Mouse (Mus musculus) cortical plate, adult 2 months (tissue): ENCODE data around the gene Pcdh9. TPM values are rescaled to one million over a fixed set of nuclear protein-coding genes. Genes with fewer than 3 reads are reported as not detected.

ENCODE experiments used
- H3K27ac ChIP-seq: fragments of 200-500 bp; 2 replicates; pipeline ENCODE4 v1.5.1; 2012; ENCODE audit warnings: low read length, control low read depth, inconsistent platforms; ENCODE audit not compliant: insufficient read depth
- H3K4me1 ChIP-seq: fragments of 200-500 bp; 2 replicates; pipeline ENCODE4 v1.6.1; 2011; ENCODE audit warnings: low read length; ENCODE audit not compliant: control insufficient read depth, insufficient read depth
- H3K4me3 ChIP-seq: fragments of 200-500 bp; 2 replicates; pipeline ENCODE4 v1.5.1; 2011; ENCODE audit warnings: mild to moderate bottlenecking, low read length, control low read depth; ENCODE audit not compliant: insufficient read depth
- CTCF ChIP-seq: fragments of 200-500 bp; IDR thresholded peaks from 2 replicates; pipeline ENCODE4 v1.5.1; 2011; ENCODE audit warnings: mild to moderate bottlenecking, control low read depth, low read length; ENCODE audit not compliant: insufficient read depth; ENCODE audit errors: extremely low read depth
- POLR2A ChIP-seq: fragments of 200-500 bp; IDR thresholded peaks from 2 replicates; pipeline ENCODE4 v1.6.1; 2011; ENCODE audit warnings: mild to moderate bottlenecking, low read length, control low read depth; ENCODE audit not compliant: insufficient read depth; ENCODE audit errors: extremely low read depth
- polyA plus RNA-seq: library from polyadenylated mRNA; depleted of rRNA; stranded (reverse); fragments of >200 nt; gene quantifications from 2 replicates; pipeline ENCODE4 v1.2.3, GENCODE M21; 2012

Gene Pcdh9
- polyA plus RNA-seq, 1 experiment = 68.3 TPM

GRCm38 (mm10) chr14:93884467-93884866, 6.0 kb downstream of the Pcdh9 start:
- Histone ChIP-seq H3K4me3 (peak overlapping the region; percentile 3; the same call in 1 of the 2 replicates), H3K4me1 (peaks cover 1% of the 10 kb centered on the region; the same call in 1 of the 2 replicates), H3K27ac (no peak overlapping the region)
- TF ChIP-seq POLR2A (no peak), CTCF (peak; percentile 85)

- TF ChIP-seq CTCF (no peak), POLR2A (no peak)
- no peak overlapping the region for H3K27ac ChIP-seq
- no peak overlapping the region for H3K4me3 ChIP-seq
- no peaks in the 10 kb centered on the region; the same call in 1 of the 2 replicates for H3K4me1 ChIP-seq
Measured at GRCm38 (mm10) chr14:93880071-93880470, 10.4 kb downstream of the Pcdh9 start.

- Histone ChIP-seq H3K27ac (no peak overlapping the region), H3K4me3 (no peak overlapping the region), H3K4me1 (no peaks in the 10 kb centered on the region)
- TF ChIP-seq CTCF = no peak
- TF ChIP-seq POLR2A = no peak
Measured at GRCm38 (mm10) chr14:93875968-93876367, 14.5 kb downstream of the Pcdh9 start.

- no peak overlapping the region for H3K4me3 ChIP-seq
- H3K4me1 ChIP-seq = no peaks in the 10 kb centered on the region
- no peak for TF ChIP-seq CTCF
- no peak for TF ChIP-seq POLR2A
- no peak overlapping the region for H3K27ac ChIP-seq
Measured at GRCm38 (mm10) chr14:93868211-93868610, 22.3 kb downstream of the Pcdh9 start.

GRCm38 (mm10) chr14:93858069-93858468, 32.4 kb downstream of the Pcdh9 start:
- Histone ChIP-seq H3K27ac (no peak overlapping the region), H3K4me1 (no peaks in the 10 kb centered on the region), H3K4me3 (no peak overlapping the region)
- TF ChIP-seq POLR2A (no peak), CTCF (no peak)

- H3K27ac ChIP-seq = no peak overlapping the region
- no peak for TF ChIP-seq CTCF
- TF ChIP-seq POLR2A = no peak
- H3K4me1 ChIP-seq = no peaks in the 10 kb centered on the region
- no peak overlapping the region for H3K4me3 ChIP-seq
Measured at GRCm38 (mm10) chr14:93846091-93846677, 44.3 kb downstream of the Pcdh9 start.

GRCm38 (mm10) chr14:93842686-93843288, 47.7 kb downstream of the Pcdh9 start:
- no peak for TF ChIP-seq CTCF
- TF ChIP-seq POLR2A = no peak
- H3K4me1 ChIP-seq = no peaks in the 10 kb centered on the region
- H3K27ac ChIP-seq = no peak overlapping the region
- no peak overlapping the region for H3K4me3 ChIP-seq

GRCm38 (mm10) chr14:93832511-93832910, 58.0 kb downstream of the Pcdh9 start:
- no peak overlapping the region for H3K4me3 ChIP-seq
- TF ChIP-seq CTCF = no peak
- TF ChIP-seq POLR2A = no peak
- H3K27ac ChIP-seq = no peak overlapping the region
- H3K4me1 ChIP-seq = no peaks in the 10 kb centered on the region

GRCm38 (mm10) chr14:93827159-93827558, 63.3 kb downstream of the Pcdh9 start:
- peak overlapping the region; percentile 71; the same call in 1 of the 2 replicates for H3K27ac ChIP-seq
- H3K4me1 ChIP-seq = no peaks in the 10 kb centered on the region
- no peak overlapping the region for H3K4me3 ChIP-seq
- TF ChIP-seq CTCF = no peak
- TF ChIP-seq POLR2A = no peak

- no peak overlapping the region for H3K27ac ChIP-seq
- no peak overlapping the region for H3K4me3 ChIP-seq
- H3K4me1 ChIP-seq = no peaks in the 10 kb centered on the region
- TF ChIP-seq POLR2A (no peak), CTCF (no peak)
Measured at GRCm38 (mm10) chr14:93826042-93826462, 64.4 kb downstream of the Pcdh9 start.
